Mouse (Mus musculus) ES-Bruce4 (cell line): ENCODE results near the gene Snap25.

Experiments used
- CTCF ChIP-seq: IDR thresholded peaks from one replicate; pipeline ENCODE4 v1.8.1; 2011; ENCODE audit warnings: low read depth, low read length
- EP300 ChIP-seq: IDR thresholded peaks from 2 replicates; pipeline ENCODE4 v1.6.1; 2011; ENCODE audit warnings: low read depth, low read length; ENCODE audit not compliant: insufficient read depth

DNA sequence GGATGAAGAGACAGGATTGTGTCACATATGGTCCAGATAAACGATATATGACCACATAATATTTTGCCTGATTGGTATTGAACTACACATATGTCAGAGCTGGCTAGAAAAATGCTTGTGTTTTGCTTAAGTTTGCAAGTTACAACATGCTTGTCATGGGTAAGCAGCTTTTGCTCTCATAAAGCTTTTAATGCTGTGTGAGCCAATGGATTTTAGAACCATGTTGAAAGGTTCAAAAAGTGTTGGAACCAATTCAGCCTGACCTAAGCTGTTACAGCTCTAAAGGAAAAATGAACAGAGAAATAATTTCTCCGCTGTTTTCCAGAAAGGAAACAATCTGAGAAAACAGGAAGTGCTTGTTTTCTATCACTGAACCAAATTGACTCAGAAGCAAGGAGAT, 64.9 kb downstream of the Snap25 start:
- TF ChIP-seq CTCF (no peak), EP300 (no peak)
